Mouse (Mus musculus) bone marrow macrophage, adult 2 months (primary cell): ENCODE results near the gene Gm49373.

Source experiments
- CTCF ChIP-seq: IDR thresholded peaks from 2 replicates; pipeline ENCODE4 v1.5.1; 2012; ENCODE audit warnings: low read depth, mild to moderate bottlenecking, low read length, moderate library complexity
- POLR2A ChIP-seq: IDR thresholded peaks from 2 replicates; pipeline ENCODE4 v1.6.1; 2012; ENCODE audit warnings: mild to moderate bottlenecking, low read depth, low read length, borderline replicate concordance

DNA sequence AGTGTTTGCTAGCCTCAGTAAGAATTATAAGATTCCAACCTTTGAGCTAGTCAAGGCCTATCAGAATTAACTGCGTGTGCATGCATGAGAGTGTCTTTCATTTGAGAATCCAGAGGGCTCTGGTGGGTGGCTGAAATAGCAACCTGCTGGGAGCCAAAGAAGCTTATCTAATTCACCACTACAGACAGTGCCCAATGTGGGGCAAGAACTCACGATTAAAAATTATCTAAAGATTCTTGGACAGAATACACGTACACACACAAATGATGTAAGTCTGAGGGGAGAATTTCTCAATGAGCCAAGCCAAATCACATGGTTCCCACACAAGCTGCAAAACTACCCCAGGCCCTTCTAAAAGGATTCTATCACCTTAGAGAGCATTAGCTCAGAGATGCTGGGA, 10.4 kb upstream of the Gm49373 start:
- TF ChIP-seq CTCF = no peak
- TF ChIP-seq POLR2A = no peak
